Mouse (Mus musculus) left cerebral cortex, postnatal 36 days (tissue): ENCODE measurements around the gene Zfp790. TPM values are rescaled to one million over a fixed set of nuclear protein-coding genes. Genes with fewer than 3 reads are reported as not detected.

Experiments
- DNase-seq, 2 experiments: peaks; one replicate each; pipeline ENCODE4 v3.0.0; 2021 to 2022; ENCODE audit warnings: low spot score in 2 of 2, mixed read lengths in 1 of 2
- intact Hi-C: fragments of 180-260 bp; cut with DNase I; formaldehyde crosslinking; loops from one replicate; pipeline ENCODE4 v1.15.1; 2025
- total RNA-seq, 2 experiments: library from RNA; stranded (reverse); gene quantifications; 2 replicates each; pipeline ENCODE4 v1.2.3; 2021

Gene Zfp790
- total RNA-seq = 10 to 100 TPM; 21.0 to 21.1 TPM

- peak; percentile 91 for DNase-seq
- intact Hi-C loops = loop anchor here (1.0 to 5.0 kb wide), 3 partner anchors 41 to 91 kb away; partner anchors contain the start of genes Zfp27, Zfp383, Zfp420 and Zfp84
These were observed at the start of gene Zfp790 for GRCm38 (mm10) chr7:29815910-29816429. Gene Zfp790, plus strand, starts transcription at chr7:29816114.

DNA sequence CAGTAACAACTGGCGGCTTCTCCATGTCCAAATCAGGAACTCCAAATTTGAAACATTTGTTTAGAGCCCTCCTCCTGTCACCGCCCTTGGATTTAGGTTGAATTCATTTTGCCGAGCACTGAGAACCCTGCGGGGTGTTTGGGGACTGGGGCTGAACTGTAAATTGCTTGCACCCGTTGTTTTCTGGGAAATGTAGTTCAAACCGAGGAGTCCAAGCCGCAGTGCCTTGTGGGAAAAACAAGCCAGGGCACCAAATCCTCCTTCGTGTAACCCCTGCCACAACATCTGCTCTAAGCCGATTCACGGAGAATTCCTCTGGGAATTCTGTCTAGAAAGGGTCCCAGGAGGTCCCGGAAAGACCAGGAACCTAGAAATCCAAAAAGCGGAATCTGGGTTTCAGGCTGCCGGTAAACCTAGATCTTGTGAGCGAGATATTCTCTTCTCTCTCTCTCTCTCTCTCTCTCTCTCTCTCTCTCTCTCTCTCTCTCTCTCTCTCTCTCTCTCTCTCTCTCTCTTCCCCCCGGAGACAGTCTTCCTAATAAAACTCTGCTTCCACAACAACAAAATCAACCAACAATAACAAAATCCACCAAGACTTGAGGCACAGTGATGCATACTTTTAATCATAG is 48.7 kb upstream of the Zfp790 start:
- intact Hi-C loops = loop anchor here (5.0 kb wide), 1 partner anchor 140 kb away; the partner anchor contains the start of genes Zfp27 and Zfp383
- DNase-seq = peak; percentile 88 to 89

DNA sequence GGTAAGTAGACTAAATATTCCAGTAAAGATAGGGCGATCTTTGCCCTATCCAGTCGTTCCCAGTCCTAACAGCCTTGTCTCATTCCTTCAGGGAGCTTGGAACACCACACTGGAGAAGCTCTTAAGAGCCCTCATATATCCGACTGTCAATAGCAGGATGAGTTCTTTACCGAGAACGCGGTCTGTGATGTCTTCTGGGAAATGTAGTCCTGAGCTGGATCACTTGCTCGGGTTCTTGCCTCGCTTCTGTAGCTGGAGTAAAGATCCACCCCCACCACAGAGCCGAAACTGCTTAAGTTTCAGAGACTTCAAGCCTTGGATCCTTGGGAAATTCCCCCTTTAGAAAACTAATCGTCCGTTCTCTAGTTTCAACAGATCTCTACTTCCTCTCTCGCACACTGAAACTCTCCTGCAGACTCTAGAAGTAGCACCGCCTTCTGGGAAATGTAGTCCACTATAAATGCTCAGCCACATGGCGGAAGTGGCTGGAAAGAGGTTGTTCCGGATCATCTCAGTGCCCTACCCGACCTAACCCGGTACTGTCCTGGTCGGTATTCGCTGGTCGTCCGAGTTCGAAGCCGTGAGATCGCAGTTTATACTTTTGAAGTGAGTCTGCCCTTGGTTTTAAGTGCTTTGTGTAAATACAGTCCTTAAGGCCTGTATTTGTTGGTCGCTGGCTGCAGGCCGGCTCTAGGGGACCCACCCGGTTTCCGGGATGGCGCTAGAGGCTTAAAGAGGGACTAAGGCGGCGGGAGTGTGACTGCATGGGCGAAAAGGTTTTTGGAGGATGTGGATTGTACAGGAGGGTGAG is 47.6 kb upstream of the Zfp790 start, which contains the start of gene Zfp84:
TSS of gene Zfp84 (plus strand) at position 463 of the 811 bp plus-strand sequence.
- intact Hi-C loops = loop anchor here (1.0 to 5.0 kb wide), 2 partner anchors 47 to 139 kb away; partner anchors contain the start of genes Zfp27 and Zfp383
- DNase-seq = peak; percentile 90 to 91

GRCm38 (mm10) chr7:29768980-29769379 is 46.9 kb upstream of the Zfp790 start:
- DNase-seq = no peak
- intact Hi-C loops = loop anchor here (1.0 to 5.0 kb wide), 2 partner anchors 46 to 138 kb away; partner anchors contain the start of genes Zfp27 and Zfp383

- intact Hi-C loops = no loop called here
- DNase-seq = no peak
These were observed 42.4 kb upstream of the Zfp790 start for GRCm38 (mm10) chr7:29773503-29773902.

DNA sequence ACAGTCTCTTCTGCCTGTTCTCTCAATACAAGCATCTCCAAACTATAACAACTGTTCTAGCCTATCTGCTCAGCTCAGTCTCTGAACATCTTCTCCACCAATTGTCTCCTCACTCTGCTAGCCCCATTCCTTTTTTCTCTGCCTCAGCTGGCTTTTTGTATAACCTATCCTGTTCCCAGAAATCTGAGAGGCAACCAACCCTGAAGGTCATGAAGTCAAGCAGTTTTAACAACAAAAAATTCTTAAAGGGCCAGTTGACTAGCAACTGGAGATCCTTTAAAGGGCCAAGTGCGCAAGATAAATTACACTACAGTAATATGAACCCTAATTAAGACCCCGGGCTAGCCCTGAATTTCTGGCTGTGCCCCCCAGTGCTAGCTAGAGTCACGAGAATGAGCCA is 41.5 kb upstream of the Zfp790 start:
- intact Hi-C loops = no loop called here
- DNase-seq = no peak

DNA sequence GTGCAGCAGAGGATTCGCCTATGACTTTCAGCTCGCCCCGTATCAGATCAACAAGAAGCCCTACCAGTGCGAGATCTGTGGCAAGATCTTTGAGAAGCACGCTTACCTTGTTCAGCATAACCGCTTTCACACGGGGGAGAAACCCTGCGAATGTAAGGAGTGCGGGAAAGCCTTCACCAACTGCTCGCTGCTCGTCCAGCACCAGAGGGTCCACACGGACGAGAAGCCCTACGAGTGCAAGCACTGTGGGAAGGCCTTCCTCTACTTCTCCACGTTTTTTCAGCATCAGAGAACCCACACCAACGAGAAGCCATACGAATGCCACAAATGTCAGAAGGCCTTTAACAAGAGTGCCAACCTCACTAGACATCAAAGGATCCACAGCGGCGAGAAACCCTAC is 39.3 kb upstream of the Zfp790 start:
- intact Hi-C loops = no loop called here
- no peak for DNase-seq

DNA sequence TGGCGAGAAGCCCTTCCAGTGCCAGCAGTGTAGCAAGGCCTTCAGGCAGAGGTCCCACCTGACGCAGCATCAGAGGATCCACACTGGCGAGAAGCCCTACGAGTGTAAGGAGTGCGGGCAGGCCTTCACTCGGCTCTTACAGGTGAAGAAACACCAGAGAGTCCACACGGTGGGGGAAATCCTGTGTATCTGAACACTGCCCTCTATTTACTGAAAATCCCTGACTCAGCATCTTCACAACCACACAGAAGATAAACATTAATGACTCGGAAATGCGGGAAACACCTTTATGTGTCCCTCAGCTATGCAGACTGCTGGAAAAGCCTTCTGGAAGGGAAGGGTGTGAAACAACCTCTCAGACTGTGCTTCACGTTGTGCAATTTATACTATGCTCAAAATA is 38.5 kb upstream of the Zfp790 start:
- intact Hi-C loops = no loop called here
- DNase-seq = no peak

GRCm38 (mm10) chr7:29783871-29784551 is 31.9 kb upstream of the Zfp790 start, which contains the start of gene Zfp30:
Gene Zfp30, plus strand, starts transcription at chr7:29783998.
- intact Hi-C loops = no loop called here

DNA sequence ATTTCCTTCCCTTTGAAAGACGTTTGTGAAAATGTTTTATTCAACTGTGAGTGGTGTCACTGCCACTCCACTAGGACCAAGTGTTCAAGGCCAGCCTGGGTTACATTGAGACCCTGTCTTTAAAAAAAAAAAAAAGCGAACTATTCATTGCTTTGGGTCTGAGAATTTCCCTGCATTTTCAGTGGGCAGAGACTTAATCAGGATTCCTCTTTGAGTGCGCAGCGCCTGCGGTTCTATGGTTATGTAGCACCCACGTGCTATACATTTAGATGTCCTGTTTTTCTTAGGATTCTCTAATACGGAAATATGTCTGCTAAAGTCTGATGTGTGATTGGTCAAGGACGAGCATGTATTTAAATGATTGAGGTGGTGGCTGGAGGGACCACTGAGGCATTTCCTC is 30.9 kb upstream of the Zfp790 start:
- DNase-seq = no peak
- intact Hi-C loops = no loop called here

More at GRCm38 (mm10) chr7:29783871-29784551, 31.9 kb upstream of the Zfp790 start, which contains the start of gene Zfp30:
- peak; percentile 83 to 86 for DNase-seq

- no peak for DNase-seq
These were observed 30.0 kb upstream of the Zfp790 start for GRCm38 (mm10) chr7:29785888-29786287.

GRCm38 (mm10) chr7:29792906-29793305 is 23.0 kb upstream of the Zfp790 start:
- DNase-seq = no peak
- intact Hi-C loops = no loop called here

More at GRCm38 (mm10) chr7:29785888-29786287, 30.0 kb upstream of the Zfp790 start:
- intact Hi-C loops = no loop called here

GRCm38 (mm10) chr7:29807046-29807445 is 8.9 kb upstream of the Zfp790 start:
- no peak for DNase-seq
- intact Hi-C loops = no loop called here

GRCm38 (mm10) chr7:29812244-29812643 is 3.7 kb upstream of the Zfp790 start:
- intact Hi-C loops = no loop called here
- no peak for DNase-seq

GRCm38 (mm10) chr7:29814381-29814780 is 1.5 kb upstream of the Zfp790 start:
- no peak for DNase-seq
- intact Hi-C loops = no loop called here

GRCm38 (mm10) chr7:29815061-29815784 is 691 bp upstream of the Zfp790 start:
- intact Hi-C loops = loop anchor here (1.0 to 5.0 kb wide), 3 partner anchors 42 to 92 kb away; partner anchors contain the start of genes Zfp27, Zfp383, Zfp420 and Zfp84
- no peak for DNase-seq

DNA sequence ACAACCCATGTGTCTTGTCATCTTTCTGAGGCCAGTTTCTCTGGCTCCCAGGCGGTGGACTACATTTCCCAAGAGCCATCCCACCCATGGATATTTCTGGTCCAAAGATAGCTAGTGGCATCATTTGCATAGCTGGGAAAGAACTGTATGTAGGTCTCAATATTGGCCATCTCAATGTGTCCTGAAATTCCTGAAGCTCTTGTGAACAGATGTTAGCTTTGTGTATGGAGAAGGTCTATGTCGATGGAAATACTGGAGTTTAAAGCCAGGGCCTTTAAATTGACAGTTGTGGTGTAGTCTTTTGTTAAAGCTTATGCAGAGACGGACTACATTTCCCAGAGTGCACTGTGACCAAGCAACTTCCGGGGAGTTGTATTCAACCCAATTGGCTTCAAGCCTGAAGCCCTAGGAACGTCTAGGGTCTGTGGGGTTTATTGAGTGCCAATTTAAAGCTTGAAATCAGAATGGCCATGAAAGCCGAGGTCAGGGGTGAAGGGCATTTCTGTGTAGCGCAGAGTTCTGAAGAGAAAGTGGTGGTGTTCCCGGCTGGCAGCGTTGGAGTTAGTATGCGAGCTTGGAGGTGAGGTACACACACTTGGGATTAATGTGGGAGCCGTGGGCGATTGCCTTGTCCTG is 2.8 kb downstream of the Zfp790 start:
- intact Hi-C loops = loop anchor here (5.0 kb wide), 2 partner anchors 39 to 89 kb away; partner anchors contain the start of genes Zfp27, Zfp383 and Zfp420
- peak; percentile 80 to 85 for DNase-seq

GRCm38 (mm10) chr7:29828001-29828400 is 12.1 kb downstream of the Zfp790 start:
- intact Hi-C loops = no loop called here
- no peak for DNase-seq
